Mouse (Mus musculus) macrophage (primary cell): Measurements from ENCODE around the gene Btg3. TPM values are rescaled to one million over a fixed set of nuclear protein-coding genes. Genes with fewer than 3 reads are reported as not detected.

ENCODE experiments used
- H3K27ac ChIP-seq: fragments of 350-480 bp; formaldehyde crosslinking; 2 replicates; pipeline ENCODE4 v1.9.0; 2021
- H3K36me3 ChIP-seq: fragments of 350-480 bp; formaldehyde crosslinking; 2 replicates; pipeline ENCODE4 v1.9.0; 2021; ENCODE audit errors: inconsistent target
- H3K4me3 ChIP-seq: fragments of 350-480 bp; formaldehyde crosslinking; 2 replicates; pipeline ENCODE4 v1.9.0; 2021; ENCODE audit errors: inconsistent target
- H3K79me2 ChIP-seq: fragments of 350-480 bp; formaldehyde crosslinking; 2 replicates; pipeline ENCODE4 v1.9.0; 2021; ENCODE audit errors: inconsistent target
- whole genome bisulfite sequencing: methylation state at CpG from one replicate; pipeline ENCODE4 v1.1.7; 2026; ENCODE audit warnings: inconsistent platforms; ENCODE audit not compliant: missing documents; 5-methylcytosine and 5-hydroxymethylcytosine counted together
- polyA plus RNA-seq: library from polyadenylated mRNA; stranded (reverse); fragments of 250-400 nt; gene quantifications from 3 replicates; pipeline ENCODE4 v1.2.4, GENCODE M21; 2018; ENCODE audit warnings: inconsistent platforms

The Btg3 gene
- polyA plus RNA-seq, 1 experiment from 2014 or later: 7.1 TPM

DNA sequence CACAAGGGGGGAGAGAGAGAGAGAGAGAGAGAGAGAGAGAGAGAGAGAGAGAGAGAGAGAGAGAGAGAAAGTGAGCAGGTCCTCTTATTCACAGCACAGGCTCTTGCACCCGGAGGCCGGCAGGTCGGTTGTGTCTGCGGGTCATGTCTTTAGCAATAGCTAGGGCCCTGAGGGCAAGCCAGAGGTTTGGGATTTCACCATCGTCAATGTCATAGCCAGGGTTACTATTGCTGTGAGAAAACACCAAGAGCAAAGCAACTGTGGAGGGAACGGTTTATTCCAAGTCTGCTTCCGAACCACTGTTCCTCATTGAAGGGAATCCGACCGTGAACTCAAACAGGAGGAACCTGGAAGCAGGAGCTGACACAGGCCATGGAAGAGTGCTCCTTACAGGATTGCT lies 80.9 kb downstream of the Btg3 start:
- 84% methylated on average over 9 of the region's 9 CpGs for WGBS
- no peak overlapping the region for H3K4me3 ChIP-seq
- no peaks in the 10 kb centered on the region for H3K36me3 ChIP-seq
- no peak overlapping the region for H3K27ac ChIP-seq
- H3K79me2 ChIP-seq: no peaks in the 10 kb centered on the region

GRCm38 (mm10) chr16:78295601-78296000 lies 81.4 kb downstream of the Btg3 start:
- no peaks in the 10 kb centered on the region for H3K79me2 ChIP-seq
- H3K36me3 ChIP-seq: no peaks in the 10 kb centered on the region
- no peak overlapping the region for H3K4me3 ChIP-seq
- no peak overlapping the region for H3K27ac ChIP-seq
- 77% methylated on average over 4 of the region's 4 CpGs for WGBS

DNA sequence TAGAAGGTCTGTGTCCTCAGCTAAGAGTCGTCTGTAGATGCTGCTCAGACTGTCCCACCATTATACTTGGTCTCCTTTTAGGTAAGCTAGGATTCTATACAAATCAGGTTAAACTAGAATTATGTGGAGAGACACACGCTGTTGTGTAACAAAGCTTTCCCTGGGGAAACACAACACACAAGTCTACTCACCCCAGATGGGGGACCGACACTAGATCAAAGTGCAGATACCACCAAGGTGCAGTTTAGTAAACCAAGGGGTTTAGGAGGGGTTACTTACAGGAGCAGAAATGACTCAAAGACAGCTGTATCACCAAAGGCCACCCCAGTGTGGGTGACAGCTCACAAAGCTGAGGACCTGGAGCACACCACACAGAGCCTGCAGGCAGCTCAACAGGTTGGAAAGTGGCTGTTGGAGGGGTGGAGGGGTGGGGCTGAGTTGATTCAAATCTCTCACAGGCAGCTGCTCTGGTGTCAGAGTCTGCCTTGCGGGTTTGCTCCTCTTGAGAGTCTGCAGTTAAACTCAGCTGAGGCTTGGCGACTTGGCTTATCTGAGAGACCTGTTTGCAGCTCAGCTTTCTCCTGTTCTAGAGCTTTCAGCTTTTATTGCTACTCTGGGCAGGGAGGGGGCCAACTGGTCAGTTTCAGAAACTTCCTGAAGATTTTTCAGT lies 82.3 kb downstream of the Btg3 start:
- WGBS: 73% methylated on average over 5 of the region's 5 CpGs

DNA sequence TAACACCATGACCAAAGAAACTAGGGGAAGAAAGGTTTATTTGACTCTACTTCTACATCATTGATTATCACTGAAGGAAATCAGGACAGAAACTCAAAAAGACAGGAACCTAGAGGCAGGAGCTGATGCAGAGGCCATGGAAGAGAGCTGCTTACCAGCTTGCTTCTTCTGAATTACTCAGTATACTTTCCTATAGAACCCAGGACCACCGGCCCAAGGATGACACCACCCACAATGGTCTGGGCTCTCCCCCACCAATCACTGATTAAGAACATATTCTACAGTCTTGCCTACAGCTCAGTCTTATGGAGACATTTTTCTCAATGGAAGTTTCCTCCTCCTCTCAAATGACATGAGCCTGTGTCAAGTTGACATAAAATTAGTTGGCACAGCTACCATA lies 82.9 kb downstream of the Btg3 start:
- Histone ChIP-seq H3K4me3 (no peak overlapping the region), H3K79me2 (no peaks in the 10 kb centered on the region), H3K27ac (no peak overlapping the region), H3K36me3 (no peaks in the 10 kb centered on the region)
- WGBS: 100% methylated on average over 1 of the region's 1 CpGs

More for the DNA sequence above, 82.3 kb downstream of the Btg3 start:
- Histone ChIP-seq H3K27ac (no peak overlapping the region), H3K4me3 (no peak overlapping the region), H3K36me3 (no peaks in the 10 kb centered on the region), H3K79me2 (no peaks in the 10 kb centered on the region)

DNA sequence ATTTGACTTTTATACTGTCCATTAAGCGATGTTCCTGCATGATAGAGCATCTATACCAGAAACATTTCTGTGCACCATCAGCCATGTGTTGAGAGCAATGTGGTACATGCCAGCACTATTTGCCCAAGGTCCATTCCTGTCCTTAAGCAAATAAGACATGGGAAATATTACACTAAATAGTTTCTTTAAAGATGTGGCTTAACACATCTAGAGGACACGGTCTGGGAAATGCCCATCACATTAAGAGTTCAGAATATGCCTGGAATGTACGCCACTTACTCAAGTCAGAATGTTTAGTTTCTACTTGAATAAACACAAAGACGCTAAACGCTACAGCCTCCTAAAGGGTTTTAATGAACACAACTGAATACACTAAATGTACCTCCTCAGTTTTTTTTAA lies 93.8 kb downstream of the Btg3 start:
- H3K79me2 ChIP-seq: no peaks in the 10 kb centered on the region
- no peak overlapping the region for H3K27ac ChIP-seq
- H3K36me3 ChIP-seq: no peaks in the 10 kb centered on the region
- 97% methylated on average over 5 of the region's 5 CpGs for WGBS
- no peak overlapping the region for H3K4me3 ChIP-seq

Other genes starting within 250 kb of the Btg3 start
- gene Cxadr, start 75.7 kb downstream of the Btg3 start, polyA plus RNA-seq: not detected in 3 replicates
- 1.3 to 1.7 TPM (median 1.4 TPM) in 3 replicates for gene D16Ertd472e, start 199.5 kb upstream of the Btg3 start, polyA plus RNA-seq